Mouse (Mus musculus): ENCODE results near the gene Igfbp4. TPM values are rescaled to one million over a fixed set of nuclear protein-coding genes. Genes with fewer than 3 reads are reported as not detected.

The Igfbp4 gene
- not detected for polyA plus RNA-seq (2017; shearing (Covaris generic))

DNA sequence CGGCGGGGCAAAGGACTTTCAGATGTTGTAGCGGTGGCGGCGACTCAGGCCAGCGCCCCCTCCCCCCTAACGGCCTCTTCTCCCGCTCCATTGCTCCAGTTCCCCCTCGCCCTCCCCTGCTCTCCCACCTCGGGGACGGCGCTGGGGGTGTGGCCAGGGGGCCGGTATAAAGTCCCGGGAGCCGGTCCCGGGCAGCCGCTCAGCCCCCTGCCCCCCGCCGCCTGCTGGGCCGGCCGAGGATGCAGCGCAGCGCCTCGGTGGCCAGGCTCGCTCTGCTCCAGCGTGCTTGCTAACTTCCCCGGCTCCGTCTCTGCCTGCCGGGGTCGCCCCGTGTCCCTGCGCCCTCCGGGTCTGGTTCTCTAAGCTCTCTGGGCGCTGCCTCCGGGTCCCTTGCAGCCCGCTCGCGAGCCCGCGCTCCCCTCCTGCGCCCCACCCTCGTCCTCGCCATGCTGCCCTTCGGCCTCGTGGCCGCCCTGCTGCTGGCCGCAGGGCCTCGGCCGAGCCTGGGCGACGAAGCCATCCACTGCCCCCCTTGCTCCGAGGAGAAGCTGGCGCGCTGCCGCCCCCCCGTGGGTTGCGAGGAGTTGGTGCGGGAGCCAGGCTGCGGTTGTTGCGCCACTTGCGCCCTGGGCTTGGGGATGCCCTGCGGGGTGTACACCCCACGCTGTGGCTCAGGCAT lies at the start of gene Igfbp4:
TSS of gene Igfbp4 (plus strand) at position 194 of the 679 bp plus-strand sequence.

DNA sequence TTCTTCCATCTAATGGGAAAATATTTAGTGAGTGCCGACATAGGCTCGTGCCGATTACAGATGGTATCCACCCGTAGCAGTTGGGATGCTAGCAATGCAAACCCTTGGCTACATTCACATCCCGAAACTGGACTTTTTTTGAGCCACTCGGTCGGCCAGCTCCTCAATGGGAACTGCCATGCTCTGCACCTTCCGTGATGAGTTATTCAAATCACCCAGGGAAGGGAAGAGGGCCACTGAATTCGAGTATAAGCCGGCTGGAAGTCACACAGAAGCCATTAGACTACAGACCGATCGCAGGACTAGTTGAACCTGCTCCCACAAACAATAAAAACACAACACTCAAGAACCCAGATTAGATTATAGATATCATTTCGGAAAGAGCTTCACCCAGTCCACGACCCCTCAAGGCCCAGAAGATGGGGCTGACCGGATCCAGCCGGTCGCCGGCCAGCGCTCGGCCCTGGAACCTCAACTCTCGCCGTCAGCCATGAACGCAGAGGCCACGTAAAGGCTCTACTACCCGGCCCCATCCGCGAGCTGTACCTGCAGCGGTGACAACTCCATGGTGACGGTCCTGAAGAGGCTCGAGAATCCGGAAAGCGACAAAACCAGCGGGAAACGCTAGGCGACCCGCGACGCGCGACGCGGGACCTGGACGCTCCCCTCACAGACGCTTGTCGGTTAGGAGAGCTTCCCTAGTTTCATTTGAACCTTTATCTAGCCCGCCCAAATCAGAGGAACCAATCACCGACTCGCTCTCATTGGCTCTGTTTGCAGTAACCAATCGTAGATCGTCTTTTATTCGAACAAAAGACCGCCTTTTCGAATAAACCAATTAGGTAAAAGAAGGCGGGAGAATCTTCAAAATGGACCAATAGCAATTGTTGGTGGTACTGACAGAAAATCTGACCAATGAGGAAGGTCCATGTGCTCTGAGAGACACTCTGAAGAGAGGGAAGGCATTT lies 17.3 kb upstream of the Igfbp4 start, which contains the start of gene Top2a:
TSS of gene Top2a (minus strand) at position 690 of the 968 bp plus-strand sequence.

DNA sequence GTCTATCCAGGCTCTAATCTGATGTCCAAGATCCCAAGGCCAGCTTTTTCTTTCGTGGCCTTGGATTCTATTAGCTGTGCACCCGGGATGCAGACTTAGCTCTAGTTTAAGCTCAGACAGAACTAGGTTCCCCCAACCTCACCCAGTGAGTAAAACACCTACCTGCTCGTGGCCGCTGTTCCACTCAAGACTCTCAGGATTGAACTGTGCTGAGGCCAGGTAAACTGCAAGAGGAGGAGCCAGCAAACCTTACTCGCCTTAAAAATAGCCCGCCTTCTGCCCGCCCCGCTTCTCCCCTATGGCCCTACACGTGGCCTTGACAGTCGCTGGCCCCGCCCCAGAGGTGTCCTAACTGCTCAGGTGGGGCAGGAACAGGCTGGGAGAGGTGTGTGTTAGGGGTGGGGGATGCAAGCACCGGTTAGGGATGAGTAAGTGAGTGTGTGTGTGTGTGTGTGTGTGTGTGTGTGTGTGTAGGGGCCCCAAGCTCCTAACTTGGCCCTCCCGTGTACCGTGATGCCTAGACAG lies 48.1 kb downstream of the Igfbp4 start, which contains the start of gene Tns4:
TSS of gene Tns4 (minus strand) at position 230 of the 525 bp plus-strand sequence.

Other genes with a start within 250 kb of the Igfbp4 start
- 16.8 TPM for gene Msl1, start 245.7 kb upstream of the Igfbp4 start, polyA plus RNA-seq (2017; shearing (Covaris generic))
- 81.7 TPM for gene Casc3, start 236.3 kb upstream of the Igfbp4 start, polyA plus RNA-seq (2017; shearing (Covaris generic))
- gene Rapgefl1, start 204.5 kb upstream of the Igfbp4 start, polyA plus RNA-seq (2017; shearing (Covaris generic)), result not detected
- 3.4 TPM for gene Wipf2, start 177.6 kb upstream of the Igfbp4 start, polyA plus RNA-seq (2017; shearing (Covaris generic))
- gene Cdc6, start 133.4 kb upstream of the Igfbp4 start, polyA plus RNA-seq (2017; shearing (Covaris generic)), result not detected
- gene Rara, start 113.4 kb upstream of the Igfbp4 start, polyA plus RNA-seq (2017; shearing (Covaris generic)), result 61.3 TPM
- gene Gjd3, start 58.2 kb upstream of the Igfbp4 start, polyA plus RNA-seq (2017; shearing (Covaris generic)), result not detected
- gene Top2a, start 17.1 kb upstream of the Igfbp4 start, polyA plus RNA-seq (2017; shearing (Covaris generic)), result 4.9 TPM
- gene Tns4, start 48.1 kb downstream of the Igfbp4 start, polyA plus RNA-seq (2017; shearing (Covaris generic)), result not detected
- gene Ccr7, start 113.8 kb downstream of the Igfbp4 start, polyA plus RNA-seq (2017; shearing (Covaris generic)), result 296 TPM
- gene Smarce1, start 189.8 kb downstream of the Igfbp4 start, polyA plus RNA-seq (2017; shearing (Covaris generic)), result 193 TPM
- not detected for gene Krt222, start 202.8 kb downstream of the Igfbp4 start, polyA plus RNA-seq (2017; shearing (Covaris generic))
- gene Krt24, start 244.0 kb downstream of the Igfbp4 start, polyA plus RNA-seq (2017; shearing (Covaris generic)), result not detected